Mouse (Mus musculus): ENCODE measurements around the gene Med13l.

Gene Med13l

GRCm38 (mm10) chr5:118569606-118570580 lies 9.4 kb downstream of the Med13l start:
- TF ChIP-seq GATA4 (IDR thresholded peaks at IDR 0.05; ENCODE audit: insufficient replicate concordance, low read length) = no peak

DNA sequence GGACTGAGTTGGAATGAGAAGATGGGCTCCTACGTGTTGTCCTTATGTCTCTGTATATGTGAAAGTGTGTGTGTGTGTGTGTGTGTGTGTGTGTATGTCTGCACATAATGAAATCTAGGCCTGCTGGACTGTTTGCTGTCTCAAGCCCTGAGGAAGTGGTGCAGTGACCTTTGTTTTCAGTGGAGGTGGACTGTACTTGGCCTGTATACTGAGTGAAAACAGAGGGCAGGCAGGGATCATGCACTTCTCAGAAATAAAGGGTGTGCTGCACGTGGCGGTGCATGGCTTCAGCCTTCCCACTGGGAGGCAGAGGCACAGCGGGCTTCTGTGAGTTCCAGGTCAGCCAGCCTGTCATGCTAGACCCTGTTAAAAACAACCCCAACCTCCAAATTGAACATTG lies 11.0 kb downstream of the Med13l start:
- no peak for TF ChIP-seq GATA4 (IDR thresholded peaks at IDR 0.05; ENCODE audit: insufficient replicate concordance, low read length)

DNA sequence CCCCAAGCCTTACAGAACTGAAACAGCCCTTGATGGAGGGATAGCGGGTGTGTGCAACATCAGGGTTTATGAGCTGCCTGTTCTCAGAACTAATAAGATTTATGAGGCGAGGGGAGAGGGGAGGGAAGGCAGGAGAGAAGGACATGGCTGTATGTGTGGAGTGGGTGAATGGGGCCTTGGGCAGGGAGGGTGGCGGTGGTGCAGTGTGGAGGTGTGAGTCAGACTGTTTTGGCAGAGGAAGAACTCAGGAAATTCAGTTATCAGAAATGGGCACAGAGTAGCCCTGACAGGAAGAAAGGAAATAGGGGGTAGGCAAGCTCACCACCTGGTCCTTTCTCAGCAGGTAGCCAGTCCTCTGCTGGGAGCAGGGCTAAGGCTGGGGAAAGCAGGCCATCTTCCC lies 13.8 kb downstream of the Med13l start:
- TF ChIP-seq GATA4 (IDR thresholded peaks at IDR 0.05; ENCODE audit: insufficient replicate concordance, low read length) = no peak

DNA sequence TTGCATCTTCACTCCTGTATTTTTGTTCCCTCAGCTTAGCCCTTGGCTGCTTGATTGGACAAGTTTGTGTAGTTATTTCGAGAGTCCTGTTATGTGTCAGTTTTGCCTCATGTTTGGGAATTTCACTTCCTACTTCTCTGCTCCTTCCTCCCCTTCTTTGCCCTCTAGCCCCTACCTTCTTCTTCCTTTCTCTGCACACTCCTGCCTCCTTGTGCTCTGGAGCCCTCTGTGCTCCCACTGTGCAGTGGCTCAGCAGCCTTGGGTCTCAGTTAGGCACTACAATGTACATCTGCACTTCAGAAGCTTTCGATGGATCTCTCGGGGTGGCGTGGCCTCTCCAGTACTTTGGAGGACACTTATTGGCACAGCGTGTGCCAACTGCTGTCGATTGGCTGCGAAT lies 14.5 kb downstream of the Med13l start:
- TF ChIP-seq GATA4 (IDR thresholded peaks at IDR 0.05; ENCODE audit: insufficient replicate concordance, low read length) = no peak

GRCm38 (mm10) chr5:118575909-118576308 lies 15.4 kb downstream of the Med13l start:
- no peak for TF ChIP-seq GATA4 (IDR thresholded peaks at IDR 0.05; ENCODE audit: insufficient replicate concordance, low read length)

GRCm38 (mm10) chr5:118576731-118577130 lies 16.3 kb downstream of the Med13l start:
- TF ChIP-seq GATA4 (IDR thresholded peaks at IDR 0.05; ENCODE audit: insufficient replicate concordance, low read length) = no peak

- TF ChIP-seq GATA4 (IDR thresholded peaks at IDR 0.05; ENCODE audit: insufficient replicate concordance, low read length) = no peak
Measured at GRCm38 (mm10) chr5:118585355-118585754, 24.9 kb downstream of the Med13l start.

DNA sequence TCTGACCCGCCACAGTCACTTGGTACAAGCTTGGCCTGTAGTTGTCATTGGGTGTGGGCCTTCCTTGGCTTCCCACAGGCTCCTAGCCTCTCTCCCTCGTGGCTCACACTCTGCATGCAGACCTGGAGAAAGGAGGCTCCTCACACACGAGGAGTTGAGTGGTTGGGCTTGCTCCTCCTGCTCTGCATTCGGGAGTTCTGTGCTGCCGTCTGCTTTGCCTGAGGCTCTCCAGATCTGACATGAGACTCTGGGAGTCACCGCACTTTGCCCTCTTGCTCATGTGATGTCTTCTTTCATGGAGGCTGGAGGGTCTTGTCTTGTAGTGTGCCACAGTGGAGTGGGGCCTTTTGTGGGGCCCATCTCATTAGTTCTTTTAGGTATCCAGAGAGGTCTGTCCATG lies 26.1 kb downstream of the Med13l start:
- TF ChIP-seq GATA4 (IDR thresholded peaks at IDR 0.05; ENCODE audit: insufficient replicate concordance, low read length) = no peak

GRCm38 (mm10) chr5:118588381-118588925 lies 28.0 kb downstream of the Med13l start:
- no peak for TF ChIP-seq GATA4 (IDR thresholded peaks at IDR 0.05; ENCODE audit: insufficient replicate concordance, low read length)

GRCm38 (mm10) chr5:118589186-118589892 lies 28.9 kb downstream of the Med13l start:
- no peak for TF ChIP-seq GATA4 (IDR thresholded peaks at IDR 0.05; ENCODE audit: insufficient replicate concordance, low read length)

DNA sequence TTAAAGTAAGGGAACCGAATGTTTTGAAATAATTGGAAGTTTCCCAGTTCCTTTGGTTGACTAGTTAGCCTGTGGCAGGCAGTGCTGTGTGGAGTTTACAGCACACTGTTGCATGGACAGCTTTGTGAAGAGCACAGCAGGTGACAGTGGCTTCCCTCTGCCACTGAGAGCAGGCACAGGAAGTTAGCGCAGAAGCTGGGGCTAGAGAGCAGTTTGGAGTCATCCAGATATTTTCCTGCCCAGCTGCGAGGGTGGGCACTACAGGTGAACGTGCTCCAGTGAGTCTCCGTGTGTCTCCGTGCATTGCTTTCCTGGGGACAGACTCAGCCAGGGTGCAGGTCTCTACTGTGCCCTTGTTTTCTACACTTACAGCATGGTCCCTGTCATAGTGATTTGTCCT lies 30.4 kb downstream of the Med13l start:
- TF ChIP-seq GATA4 (IDR thresholded peaks at IDR 0.05; ENCODE audit: insufficient replicate concordance, low read length) = no peak

- no peak for TF ChIP-seq GATA4 (IDR thresholded peaks at IDR 0.05; ENCODE audit: insufficient replicate concordance, low read length)
Measured at GRCm38 (mm10) chr5:118591826-118592499, 31.5 kb downstream of the Med13l start.

DNA sequence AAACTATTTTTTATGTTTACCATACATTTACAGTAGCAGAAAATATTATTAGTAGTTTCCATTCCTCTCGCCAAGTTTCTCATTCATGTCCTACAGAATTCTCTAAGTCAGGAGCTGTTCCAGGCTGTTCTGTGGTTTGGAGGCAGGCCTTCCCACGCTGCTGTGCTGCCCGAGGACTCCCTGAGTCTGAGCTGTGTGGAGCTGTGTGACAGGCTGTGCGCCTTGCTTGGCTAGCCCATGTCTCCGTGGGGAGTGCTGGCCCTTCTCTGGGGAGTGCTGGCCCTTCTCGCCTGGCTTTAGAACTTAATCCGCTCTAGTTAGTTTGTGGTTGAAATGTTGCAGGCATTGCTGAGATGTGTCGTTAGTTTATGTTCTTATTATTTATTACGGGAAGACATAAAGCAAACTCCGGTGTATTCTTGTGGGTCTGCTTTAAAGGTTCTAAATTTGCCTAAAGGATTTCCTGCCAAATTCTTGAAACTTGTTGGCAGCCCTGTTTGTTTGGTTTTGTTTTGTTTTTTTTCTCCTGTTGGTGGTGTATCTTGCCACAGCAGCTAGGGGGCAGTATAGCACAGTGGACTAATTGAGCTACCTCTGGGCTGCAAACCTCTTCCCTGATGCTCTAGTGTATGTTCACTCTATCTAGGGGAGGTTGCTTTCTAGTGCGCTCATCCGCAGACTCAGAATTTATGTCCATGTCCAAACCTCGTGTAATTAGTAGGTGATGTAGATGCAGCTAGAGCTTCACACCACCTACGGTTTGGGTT lies 34.2 kb downstream of the Med13l start:
- TF ChIP-seq GATA4 (IDR thresholded peaks at IDR 0.05; ENCODE audit: insufficient replicate concordance, low read length) = no peak

GRCm38 (mm10) chr5:118595901-118596300 lies 35.4 kb downstream of the Med13l start:
- TF ChIP-seq GATA4 (IDR thresholded peaks at IDR 0.05; ENCODE audit: insufficient replicate concordance, low read length) = no peak
